Mouse (Mus musculus) fat pad, adult 2 months (tissue): Measurements from ENCODE around the gene Rnf4.

Source experiments
- DNase-seq: peaks from one replicate; pipeline ENCODE4 v3.0.0-alpha.2; 2011; ENCODE audit warnings: low read depth, low spot score; ENCODE audit errors: extremely low read depth

Gene Rnf4

DNA sequence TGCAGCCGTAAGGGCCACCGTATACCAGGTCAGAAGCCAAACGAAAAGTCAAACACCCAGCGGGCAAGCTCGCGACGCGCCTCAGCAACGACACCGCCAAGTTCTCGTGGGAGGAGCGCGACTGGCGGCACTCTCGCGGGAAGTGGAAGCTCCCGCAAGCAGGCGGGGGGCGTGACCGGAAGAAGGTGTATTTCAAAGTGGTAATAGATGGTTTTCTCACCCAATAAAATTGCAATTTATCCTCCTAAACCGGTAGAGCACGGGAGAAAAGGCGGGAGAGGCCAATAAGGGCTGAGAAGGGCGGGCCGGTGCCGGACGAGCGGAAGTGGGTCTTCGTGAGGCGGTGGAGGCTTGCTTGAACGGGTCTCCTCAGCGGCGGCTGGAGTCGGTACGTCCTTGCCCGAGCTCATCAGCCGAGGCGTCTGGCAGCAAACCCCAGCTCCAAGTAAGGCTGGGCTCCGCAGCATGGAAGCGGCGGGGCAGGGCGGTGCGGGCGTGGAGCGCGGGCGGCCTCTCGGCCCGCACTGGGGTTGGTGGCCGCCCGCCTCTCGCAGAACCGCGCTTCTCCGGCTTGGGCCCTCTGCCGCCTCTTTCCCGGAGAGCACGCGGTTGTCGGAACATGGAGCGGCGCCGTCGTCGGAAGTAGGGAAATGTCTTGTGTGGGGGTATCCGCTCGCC, at the start of gene Rnf4:
Gene Rnf4, plus strand, starts transcription at position 193 of the 678 bp plus-strand sequence.
- DNase-seq, result peak; percentile 74

DNA sequence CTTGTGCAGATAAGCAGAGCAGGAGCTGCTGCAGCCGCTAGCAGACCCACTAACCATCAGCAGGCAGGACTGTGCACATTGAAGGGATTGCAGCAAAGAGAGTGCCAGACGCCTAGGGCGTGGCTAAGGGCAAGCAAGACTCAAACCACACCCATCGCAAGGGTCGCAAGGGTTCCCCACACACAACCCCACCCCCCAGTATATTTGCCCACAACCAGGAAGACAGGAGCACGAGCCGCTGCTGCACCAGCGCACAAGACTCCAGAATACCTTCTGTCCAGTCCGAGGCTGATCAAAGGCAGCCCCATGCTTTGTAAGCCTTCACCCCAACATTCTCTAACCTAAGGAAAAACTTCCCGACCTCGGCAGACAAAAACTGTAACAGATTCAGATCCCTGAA, 49.6 kb upstream of the Rnf4 start:
- no peak for DNase-seq

DNA sequence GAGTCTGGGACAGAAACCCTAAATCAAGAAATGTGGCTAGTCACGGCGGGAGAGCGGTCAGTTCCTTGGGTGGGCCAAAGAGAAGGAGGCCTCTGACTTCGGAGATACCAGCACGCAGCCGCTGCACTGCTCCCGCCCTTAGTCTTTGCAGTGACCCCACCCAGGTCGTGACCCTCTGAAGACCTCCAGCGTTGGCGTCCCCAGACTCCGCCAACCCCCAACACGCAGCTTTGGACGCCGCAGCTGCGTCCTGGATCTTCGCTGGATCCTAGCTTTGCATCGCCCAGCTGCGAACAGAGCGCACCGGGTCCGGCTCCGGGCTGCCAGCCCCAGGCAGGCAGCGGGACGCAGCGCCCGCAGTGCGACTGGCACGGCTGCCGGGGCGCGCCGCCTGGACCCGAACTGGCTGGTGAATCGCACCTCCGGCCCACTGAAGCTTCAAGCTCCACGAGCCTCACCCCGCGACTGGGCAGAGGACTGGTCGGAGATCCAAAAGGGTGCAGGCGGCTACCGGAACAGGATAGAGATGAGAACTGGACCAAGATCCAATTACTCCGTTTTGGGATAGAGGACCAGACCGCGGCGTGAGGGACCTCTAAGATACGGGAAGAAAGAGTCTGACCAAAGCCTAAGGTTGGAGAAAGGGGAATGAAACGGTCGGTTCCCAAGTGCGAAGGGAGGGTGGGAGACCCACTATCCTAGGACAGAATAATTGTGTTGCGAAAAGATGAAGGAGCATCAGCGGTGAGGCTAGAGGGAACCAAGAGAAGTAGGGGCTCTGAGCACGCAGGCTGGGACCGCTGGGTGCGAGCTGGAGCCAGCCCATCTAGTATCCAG, 48.9 kb upstream of the Rnf4 start:
- DNase-seq, result no peak

DNA sequence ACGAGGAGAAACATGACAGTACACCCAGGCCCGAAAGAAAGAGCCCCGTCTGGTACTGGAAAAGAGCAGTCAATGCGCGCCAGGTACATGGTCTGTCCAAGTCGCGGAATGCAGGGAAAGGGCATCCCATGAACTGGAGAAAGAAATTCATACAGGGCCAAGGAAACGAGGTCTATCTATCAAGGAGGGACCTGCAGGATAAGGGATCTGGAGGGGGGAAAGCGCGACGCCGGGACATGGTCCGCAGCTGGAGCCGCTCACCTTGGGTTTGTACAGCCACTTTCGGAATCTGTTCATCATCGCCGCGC, 48.3 kb upstream of the Rnf4 start:
- no peak for DNase-seq

DNA sequence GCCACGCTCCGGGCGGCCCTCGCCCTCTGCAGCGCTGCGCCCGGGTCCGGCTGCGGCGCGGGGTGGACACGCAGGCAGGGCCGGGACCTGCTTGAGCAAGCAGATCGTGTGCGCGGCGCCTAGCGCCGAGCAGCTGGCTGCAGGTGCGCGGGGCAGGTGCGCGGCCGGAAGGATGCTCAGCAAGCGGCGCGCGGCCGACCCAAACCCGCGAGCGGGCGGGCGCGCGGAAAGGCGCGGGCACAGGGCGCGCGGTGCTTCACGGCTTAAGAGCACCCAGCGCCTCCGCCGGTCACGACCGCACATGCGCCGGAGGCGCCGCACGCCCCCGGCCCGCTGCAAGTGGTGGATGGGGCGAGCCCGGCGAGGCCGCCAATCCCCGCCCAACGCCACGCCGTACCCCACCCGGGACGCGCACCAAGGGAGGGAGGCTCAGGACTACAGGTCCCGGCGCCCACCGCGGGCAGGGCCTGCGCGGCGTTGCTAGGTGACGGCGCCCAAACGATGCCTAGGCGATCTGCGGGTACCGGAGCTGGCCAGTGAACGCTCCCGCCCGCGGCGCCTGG, 47.9 kb upstream of the Rnf4 start, which contains the start of the genes Zfyve28 and Cfap99:
Gene Zfyve28, minus strand, starts transcription at position 296 of the 563 bp plus-strand sequence.
Gene Cfap99, plus strand, starts transcription at position 447 of the 563 bp plus-strand sequence.
- no peak for DNase-seq

DNA sequence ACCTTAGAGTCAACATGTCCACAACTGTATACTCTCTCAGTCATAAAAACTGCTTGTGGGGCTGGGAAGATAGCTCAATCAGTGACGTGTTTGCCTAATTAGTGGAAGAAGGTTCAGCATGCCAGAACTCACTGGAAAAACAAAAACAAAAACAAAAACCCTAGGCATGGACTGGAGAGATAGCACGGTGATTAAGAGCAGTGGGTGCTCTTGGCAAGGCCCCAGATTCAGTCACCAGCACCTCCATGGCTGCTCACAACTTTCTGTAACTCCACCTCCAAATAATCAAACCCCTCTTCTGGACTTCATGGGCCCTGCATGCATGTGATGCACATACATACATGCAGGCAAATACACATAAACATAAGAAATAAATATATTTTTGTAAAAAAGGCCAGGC, 46.8 kb upstream of the Rnf4 start:
- DNase-seq, result no peak

DNA sequence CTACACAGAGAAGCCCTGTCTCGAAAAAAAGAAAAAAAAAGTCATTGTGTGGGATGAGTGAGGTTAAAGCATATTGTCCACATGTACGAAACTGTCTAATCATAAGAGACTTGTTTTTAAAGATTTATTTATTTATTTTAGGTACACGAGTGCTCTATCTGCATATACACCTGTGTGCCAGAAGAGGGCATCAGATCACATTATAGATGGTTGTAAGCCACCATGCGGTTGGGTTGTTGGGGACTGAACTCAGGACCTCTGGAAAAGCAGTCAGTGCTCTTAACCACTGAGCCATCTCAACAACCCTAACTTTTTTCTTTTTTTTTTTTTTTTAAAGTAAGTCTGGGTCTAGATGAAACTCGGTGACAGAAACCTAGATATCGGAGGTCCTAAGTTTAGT, 42.7 kb upstream of the Rnf4 start:
- no peak for DNase-seq

DNA sequence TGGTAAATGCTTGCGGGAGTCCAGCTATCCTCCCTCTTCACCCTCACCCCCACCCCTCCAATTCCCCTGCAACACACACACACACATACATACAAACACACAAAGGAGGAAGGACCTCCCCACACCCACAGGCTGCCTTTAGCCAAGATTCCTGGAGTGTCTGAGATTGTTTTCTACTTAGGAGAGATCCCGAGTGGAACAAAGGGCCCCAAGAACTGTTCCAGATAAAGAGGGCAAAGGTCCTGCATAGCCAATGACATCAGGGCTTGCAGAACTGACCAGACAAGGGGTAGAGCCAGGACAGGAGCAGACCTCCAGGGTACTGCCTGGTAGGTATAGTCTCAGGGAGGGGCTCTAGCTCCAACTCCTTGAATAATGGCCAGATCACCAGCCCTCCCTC, 41.4 kb upstream of the Rnf4 start:
- no peak for DNase-seq

DNA sequence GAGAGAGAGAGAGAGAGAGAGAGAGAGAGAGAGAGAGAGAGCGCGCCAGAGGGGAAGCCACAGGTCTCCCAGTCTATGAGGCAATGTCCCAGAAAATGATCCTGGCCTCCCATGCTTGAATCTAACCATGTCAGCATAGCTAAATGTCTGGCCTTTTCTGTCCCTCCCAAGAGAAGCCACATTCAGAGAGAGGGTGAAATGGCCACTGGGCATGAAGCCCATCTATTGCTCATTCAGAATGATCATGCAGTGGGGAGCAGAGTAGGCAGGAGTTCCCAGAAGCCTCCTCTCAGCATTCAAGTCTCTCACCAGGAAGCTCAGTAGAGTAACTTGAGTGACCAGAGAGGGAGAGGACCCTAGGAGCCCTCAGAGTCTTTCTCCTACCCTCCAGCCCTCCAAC, 40.9 kb upstream of the Rnf4 start:
- no peak for DNase-seq

DNA sequence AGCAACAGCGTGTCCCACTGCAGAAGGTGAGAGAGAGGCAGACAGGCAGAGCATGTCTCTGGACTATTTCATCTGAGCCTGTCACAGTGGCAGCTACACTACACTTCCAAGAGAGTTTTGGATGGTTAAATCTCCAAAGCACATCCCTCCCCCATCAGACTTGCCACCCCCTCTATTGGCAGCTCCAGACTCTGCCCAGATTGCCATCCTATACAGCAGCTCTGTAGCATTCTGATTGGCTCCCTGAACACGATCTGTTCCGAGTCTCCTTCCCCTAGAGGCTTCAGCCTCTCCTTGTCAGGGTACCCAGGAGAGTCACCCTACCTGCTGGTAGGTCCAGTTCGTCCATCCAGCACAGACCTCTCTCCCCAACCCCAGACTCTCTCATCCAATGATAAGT, 38.0 kb upstream of the Rnf4 start:
- no peak for DNase-seq

DNA sequence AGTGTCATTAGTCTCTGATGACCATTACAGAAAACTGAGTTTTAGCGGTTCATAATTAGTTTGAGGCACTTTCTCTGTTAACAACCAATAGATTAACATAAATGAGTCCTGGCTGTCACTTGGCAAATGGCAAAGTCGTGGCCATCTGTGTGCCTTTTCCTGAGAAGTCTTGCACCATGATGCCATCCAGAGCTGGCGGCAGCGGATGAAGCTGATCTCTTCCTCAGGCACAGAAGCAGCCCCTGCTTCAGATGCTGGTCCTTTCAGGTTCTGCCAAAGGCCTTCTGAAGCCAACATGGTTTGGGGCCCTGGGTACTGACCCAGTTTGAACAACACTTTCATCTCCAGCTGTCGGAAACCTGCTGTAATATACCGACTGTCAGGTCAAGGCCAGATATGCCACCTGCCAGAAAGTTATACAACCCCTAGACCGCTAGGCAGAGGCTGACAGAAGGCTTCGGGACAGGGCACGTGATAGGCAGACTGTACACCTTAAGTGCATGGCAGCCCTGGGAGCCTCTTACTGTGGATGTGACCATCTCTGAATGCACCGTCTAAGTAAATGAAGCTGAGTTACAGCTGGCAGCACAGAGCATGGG, 37.1 kb upstream of the Rnf4 start:
- no peak for DNase-seq

DNA sequence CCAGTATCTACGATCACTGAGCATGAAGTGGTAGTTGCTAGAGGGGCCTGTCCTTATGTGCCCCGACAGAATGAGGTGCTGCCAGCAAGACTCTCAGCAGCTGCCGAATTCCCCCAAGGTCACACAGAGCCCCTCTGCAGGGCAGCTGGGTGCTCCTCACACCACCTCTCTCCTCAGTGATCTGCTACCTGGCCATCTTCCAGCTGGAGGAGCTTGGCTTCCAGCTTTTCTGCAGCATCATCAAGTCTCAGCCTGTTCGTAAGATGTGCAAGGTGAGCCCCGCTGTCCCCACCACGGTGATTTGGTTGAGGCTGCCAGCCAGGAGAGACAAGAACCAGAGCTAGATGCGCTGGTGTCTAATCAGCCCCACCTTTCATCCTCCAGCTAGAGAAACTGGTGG, 33.7 kb upstream of the Rnf4 start:
- DNase-seq, result no peak

DNA sequence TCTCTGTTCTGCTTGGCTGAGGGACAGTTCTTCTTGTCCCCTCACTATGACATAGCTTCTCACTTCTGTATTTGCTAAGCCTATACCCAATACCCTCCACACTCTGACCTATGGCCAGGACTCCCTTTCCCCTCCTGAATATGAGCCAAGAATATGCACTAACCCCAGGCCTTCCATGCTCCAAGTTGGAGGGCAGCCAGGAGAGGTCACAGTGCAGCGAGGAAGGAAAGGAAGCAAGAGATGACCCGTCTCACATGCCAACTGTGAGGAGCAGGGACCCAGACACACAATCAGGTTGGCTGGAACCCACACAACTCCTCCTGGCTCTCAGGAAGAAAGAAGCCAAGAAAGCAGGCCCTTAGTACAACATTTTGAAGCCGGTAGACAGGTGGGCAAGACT, 27.1 kb upstream of the Rnf4 start:
- DNase-seq, result no peak

DNA sequence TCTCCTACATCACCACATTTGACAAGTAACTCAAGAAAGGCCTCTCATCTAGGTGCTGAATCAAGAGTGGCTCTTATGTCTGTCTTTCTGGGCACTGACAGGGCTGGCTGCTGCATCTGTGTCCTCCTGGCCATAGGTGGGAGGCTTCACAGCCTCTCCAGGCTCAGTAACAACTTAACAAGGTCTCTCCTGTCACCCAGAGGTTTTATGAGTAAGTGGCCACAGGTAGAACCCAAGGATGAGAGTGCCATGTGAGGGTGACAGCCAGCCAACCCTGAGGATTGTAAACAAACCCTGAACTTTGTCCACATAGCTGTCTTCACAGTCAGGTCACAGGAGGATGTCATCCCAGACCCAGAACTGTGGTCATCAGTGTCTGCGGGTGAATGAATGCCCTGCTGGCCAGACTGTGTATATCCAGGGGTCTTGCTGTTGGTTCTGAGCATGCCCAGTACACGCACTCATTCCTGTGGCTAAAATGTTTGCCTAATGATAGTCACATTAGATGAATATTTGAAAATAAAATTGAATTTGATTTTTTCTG, 16.5 kb upstream of the Rnf4 start:
- no peak for DNase-seq

DNA sequence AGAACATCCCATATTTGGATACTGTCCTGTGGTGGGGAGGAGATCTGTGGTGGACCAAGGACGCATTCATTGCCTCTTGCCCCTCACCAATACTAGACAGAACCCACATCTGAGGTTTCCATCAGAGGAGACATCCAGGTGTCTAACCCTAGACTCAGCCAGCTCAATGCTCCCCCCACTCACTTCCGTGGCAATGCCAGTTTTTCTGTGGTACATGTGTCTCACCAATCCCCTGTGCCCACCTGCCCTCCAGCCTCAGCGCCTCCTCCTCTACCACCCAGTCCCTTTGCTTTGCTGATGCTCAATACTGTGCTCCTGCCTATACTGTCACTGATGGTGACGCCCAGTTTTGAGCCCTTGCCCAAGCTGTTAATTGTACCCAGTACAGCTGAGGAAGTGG, 14.9 kb upstream of the Rnf4 start:
- no peak for DNase-seq

DNA sequence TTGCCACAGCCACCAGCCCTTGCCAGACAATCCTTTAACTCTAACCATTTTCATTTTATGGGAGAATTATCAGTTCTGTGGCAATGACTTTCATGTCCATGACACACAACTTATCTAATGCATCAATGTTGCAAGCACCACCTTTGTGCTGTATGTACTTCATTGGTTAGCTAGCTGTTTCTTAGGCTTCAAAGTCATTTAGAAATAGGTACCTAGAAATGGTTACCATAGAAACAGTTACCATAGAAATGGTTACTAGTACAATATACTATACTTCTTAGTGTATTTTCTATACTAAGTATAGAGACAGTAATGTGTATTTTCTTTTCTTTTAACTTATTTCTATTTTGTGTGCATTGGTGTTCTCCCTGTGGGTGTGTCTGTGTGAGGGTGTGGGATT, 10.8 kb upstream of the Rnf4 start:
- DNase-seq, result no peak

DNA sequence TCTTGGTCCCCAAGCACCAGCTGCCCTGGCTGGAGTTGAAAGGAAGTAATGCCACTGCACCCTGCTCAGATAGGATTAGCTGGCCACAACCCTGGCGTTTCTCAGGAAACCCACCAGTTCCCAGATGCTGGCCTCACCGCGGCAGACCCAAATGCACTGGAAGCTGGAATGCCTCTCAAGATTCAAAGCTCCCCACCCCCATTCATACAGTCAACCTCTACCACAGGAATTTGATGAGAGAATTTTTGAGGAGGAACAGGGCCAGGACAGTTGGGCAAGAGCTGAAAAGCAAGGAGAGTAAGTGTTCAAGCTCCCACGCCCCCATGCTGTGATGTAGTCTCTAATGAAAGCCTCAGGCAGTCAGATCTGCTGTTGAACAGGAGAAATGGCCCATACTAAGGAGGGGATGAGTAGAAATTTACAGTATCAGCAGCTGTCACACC, 9.8 kb upstream of the Rnf4 start:
- DNase-seq, result peak; percentile 43

DNA sequence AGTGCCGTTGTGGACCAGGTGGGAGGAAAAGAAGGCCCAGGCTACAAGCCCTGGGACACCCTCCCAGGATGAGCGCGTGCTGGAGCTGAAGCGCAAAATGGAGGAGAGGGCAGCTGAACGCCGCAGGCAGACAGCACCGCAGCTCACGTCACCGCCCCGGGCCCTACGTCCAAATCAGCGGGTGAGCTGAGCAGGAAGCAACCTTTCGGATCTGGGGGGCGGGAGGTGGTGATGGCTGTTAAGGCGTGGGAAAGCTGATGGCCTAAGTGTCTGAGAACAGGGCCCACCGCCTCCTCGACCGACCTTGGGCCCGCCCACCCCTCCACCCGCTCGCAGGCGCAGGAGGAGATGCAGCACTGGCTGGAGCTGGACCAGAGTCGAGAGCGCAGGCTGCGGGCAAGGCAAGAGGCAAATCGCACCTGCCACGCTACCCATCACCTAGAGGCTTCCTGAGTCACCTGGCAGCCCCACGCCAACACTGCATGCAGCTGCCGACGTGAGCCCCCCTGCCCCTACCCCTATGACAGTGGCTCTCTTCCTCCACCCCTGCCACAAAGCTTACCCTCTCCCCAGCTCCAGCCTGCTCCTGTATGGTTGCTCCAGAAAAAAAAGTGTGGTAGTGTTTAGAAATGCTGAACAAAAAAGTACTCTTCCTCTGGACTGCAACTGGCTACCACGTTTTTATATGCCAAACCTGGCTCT, 9.1 kb upstream of the Rnf4 start:
- no peak for DNase-seq

DNA sequence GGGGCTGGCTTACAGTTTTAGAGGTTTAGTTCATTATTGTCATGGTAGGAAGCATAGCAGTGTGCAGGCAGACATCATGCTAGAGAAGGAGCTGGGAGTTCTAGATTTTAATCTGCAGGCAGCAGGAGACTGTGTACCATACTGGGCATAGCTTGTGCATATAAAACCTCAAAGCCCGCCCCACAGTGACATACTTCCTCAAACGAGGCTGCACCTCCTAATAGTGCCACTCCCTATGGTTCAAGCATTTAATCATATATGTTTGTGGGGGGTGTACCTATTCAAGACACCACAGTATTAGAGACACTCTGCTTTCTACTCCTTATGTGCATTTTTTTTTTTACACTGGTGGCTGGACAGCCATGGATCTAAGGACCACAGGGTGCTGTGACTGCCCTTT, 6.0 kb upstream of the Rnf4 start:
- no peak for DNase-seq

DNA sequence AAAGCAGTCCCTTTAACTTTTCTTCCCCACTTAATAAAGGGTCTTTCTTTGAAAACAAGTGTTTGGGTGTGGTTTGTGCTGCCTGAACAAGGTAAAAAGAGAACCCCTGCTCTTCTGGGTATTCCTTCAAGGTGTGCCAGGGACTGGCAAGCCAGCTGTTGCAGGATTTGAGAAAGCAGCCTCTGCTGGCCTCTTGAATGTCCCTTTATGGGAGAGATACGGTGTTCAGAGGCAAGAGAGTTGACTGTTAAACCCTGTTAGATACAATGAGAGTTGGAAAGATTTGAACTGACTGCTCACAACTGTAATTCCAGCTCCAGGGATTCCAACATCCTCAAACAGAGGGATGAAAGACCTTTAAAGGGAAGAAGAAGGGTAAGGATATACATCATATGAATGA, 2.0 kb upstream of the Rnf4 start:
- no peak for DNase-seq

DNA sequence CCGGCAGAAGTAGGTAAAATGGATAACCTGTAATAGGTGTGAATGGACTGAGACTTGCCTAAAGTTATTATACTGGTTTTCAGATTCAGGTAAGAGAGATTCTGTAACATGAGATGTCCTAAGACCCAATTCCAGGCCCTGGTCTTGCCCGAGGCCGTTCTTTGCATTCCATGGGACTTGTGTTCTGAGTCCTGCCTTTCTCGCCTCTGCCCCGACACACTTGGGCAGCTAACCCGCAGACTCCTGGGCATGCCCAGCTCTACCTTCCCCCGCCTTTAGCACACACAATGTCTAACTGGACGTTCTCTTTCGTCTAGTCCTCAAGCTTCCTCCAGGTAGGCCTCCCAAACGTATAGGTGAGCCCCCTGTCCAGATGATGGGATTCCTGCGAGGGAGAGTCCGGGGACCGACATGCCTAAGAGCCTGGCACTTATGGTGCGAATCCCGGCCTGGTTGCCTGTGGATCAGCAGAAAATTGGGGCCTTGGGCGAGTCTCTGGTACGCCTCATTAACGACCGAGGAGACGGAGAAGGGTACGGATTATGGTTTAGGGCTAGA, 471 bp upstream of the Rnf4 start:
- DNase-seq, result peak; percentile 63
